Mouse (Mus musculus) erythroblast, embryonic 14.5 days (primary cell): ENCODE measurements around the gene Rasa2.

ENCODE experiments used
- GATA1 ChIP-seq: IDR thresholded peaks from 2 replicates; pipeline ENCODE4 v1.6.1; 2012; ENCODE audit warnings: low read length, inconsistent platforms, mixed read lengths
- TAL1 ChIP-seq: IDR thresholded peaks from 3 replicates; pipeline ENCODE4 v1.6.1; 2012; ENCODE audit warnings: low read length, inconsistent platforms, mixed read lengths

GRCm38 (mm10) chr9:96649924-96650323 is 18.5 kb upstream of the Rasa2 start:
- no peak for TF ChIP-seq GATA1
- no peak for TF ChIP-seq TAL1
